Mouse (Mus musculus): Measurements from ENCODE around the gene Pabpc1l.
"Not testable (repeated sequence)": the region's sequence is repeated elsewhere in the genome, so short reads cannot be mapped to it uniquely, and the experiment has no call there.

Gene Pabpc1l

GRCm38 (mm10) chr2:164036520-164037019, 11.3 kb downstream of the Pabpc1l start:
- DNase-seq (ENCODE audit: low read depth, low spot score), result peak; percentile 47

DNA sequence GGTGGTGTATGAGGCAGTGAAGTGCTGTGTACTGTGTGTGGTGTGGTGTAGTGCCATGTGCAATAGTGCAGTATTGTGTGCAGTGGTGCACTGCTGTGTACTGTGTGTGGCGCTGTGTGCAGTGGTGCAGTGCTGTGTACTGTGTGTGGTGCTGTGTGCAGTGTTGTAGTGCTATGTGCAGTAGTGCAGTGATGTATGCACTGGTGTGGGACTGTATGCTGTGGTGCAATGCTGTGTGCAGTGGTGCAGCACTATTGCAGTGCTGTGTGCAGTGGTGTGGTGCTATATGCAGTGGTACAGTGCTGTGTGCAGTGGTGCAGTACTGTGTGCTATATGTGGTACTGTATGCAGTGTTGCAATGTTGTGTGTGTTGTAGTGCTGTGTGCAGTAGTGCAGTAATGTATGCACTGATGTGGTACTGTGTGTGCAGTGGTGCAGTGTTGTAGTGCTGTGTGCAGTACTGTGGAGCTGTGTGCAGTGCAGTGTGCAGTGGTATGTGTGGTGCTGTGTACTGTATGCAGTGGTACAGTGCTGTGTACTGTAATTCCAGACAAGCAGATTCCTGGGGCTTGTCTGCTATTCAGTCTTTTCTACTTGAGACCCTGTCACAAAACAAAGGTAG, 13.3 kb downstream of the Pabpc1l start:
- DNase-seq (ENCODE audit: low read depth, low spot score), result no peak

DNA sequence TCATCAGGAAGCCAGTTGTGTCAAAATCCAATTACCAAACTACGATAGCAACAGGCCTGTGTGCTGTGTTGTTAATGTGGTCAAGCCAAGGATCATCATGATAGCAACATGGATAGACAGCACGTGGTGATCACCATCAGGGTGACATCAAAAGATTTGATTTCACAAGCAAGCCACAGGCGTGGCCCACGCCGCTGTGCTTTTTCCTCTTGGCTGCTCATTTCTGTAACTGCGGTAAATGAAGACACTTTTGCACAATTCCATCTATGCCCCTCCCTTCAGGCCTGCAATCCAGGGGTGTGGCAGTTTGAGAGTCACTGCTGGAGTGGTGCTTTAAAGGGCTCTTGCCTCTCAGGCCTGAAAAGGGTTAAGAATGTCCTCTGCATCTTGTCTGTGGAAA, 15.7 kb downstream of the Pabpc1l start:
- no peak for DNase-seq (ENCODE audit: low read depth, low spot score)

GRCm38 (mm10) chr2:164041523-164041922, 16.3 kb downstream of the Pabpc1l start:
- DNase-seq (ENCODE audit: low read depth, low spot score), result no peak

DNA sequence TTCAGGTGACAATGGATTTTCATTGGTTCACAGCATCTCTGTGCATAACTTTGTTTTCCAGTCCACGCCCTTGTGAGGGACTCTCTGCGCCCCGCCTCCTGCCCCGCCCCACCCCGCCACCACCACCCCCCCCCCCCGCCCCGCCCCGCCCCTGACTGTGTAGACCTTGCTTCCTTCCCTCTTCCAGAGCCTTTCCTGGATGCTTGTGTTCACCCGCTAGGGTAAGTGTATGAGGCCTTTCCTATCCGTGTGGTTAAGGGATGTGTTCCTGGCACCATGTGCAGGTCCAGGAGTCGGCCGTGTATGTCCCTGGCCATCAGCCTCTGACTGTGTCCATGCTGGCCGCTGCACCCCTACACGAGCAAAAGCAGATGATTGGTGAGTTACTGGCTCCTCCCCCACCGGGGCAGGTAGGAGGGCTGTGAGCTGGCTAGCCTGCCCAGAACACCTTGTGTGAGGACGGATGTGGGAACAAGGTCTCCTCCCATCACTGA, 22.0 kb downstream of the Pabpc1l start:
- no peak for DNase-seq (ENCODE audit: low read depth, low spot score)

- no peak for DNase-seq (ENCODE audit: low read depth, low spot score)
Measured at GRCm38 (mm10) chr2:164053767-164054166, 28.5 kb downstream of the Pabpc1l start.

DNA sequence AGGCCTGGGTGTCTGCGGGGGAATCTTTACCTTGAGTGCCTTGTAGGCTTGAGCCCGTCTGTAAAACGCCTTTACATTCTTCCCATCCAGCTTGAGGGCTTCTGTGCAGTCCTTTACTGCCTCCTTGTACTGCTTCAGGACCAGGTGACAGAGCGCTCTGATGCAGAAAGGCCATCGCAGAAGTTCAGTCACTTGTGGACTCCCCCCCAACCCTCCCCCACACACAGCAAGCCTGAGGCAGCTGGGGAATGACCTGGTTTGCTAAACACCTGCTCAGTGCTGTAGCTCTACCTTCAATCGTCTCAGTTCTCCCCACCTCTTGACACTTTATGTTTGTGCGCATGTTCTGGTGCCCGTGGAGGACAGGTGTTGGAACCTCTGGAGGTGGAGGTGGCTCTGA, 29.4 kb downstream of the Pabpc1l start:
- DNase-seq (ENCODE audit: low read depth, low spot score), result no peak

DNA sequence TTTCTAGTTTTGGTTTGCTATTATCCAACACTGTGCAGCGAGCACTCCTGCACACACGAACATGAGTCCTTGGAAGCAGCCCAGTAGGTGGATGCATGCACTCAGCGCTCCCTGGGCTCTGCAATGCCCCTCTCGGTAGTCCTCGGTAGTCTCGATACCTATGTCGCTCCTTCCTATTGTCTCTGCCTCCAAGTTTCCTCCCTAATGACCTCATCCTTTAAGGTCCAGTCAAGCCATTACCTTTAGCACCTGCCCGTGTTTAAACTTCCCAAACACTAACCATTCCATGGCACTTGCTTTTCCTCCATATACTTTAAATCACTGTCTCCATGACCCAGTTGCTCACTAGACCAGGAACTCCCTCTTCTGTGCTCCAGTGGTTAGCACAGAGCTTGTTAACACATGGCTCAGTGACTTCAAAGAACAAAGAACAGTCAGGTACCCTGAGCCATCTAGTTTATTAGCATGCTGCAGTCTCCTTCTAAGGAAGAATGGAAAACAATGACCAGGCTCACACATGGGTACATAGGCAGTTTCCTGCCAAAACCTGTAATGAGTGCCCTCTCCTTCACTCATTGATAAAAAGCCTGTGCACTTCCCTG, 34.5 kb downstream of the Pabpc1l start:
- DNase-seq (ENCODE audit: low read depth, low spot score), result no peak

DNA sequence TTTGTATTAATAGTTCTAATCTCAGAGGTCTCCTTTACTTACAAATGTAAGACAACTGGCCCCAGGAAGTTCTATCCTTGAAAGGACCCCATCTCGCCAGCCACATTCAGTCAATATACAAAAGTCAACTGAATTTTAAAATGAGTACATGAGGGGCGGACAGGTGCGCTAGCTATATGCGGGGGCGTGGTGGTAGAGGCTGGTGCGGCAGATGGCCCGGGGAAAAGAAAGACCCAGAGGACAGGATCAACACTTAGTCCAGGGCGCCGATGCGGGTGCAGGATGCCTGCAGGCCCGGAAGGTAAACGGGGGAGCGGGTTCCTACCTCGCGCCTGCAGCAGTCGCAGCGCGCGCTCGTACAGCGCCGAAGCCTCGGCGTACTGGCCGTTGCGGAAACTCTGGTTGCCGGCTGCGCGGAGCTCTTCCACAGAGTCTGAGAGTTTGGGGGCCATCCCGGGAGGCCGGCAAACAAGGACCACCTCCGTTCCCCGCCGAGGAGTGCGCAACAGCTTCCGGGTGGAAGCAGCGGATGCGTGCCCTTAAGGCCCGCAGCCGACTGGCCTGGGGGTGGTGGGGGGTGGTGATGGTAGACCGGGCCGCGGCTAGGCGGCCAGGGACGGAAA, 45.0 kb downstream of the Pabpc1l start, which contains the start of gene Stk4:
TSS of gene Stk4 (plus strand) at position 181 of the 623 bp plus-strand sequence.
- DNase-seq (ENCODE audit: low read depth, low spot score), result peak; percentile 11

DNA sequence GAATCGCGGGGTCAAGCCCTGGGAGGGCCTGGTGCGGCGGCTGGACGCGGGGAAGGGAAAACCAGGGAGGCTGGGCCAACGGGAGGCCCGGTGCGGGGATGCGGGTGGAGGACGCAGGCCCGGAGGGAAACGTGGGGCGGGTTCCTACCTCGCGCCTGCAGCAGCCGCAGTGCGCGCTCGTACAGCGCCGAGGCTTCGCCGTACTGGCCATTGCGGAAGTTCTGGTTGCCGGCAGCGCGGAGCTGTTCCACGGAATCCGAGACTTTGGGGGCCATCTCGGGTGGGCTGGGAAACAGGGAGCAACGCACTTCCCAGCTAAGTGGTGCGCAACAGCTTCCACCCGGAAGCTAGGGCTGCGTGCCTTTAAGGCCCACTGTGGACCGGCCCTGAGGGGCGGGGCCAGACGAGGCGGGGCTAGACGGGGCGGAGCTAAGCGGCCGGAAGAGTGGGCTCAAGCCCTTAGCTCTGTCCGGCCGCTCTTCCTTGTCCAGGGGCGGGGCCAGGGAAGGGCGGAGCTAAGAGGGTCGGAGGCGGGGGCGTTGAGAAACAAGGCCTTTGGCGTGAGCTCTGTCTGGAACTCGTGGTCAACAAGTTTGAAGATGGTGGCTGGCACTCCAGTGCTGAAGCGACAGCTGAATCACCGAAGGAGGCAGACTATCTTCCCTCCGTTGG, 45.7 kb downstream of the Pabpc1l start, which contains the start of gene Tomm34:
TSS of gene Tomm34 (minus strand) at position 405 of the 672 bp plus-strand sequence.
- peak; percentile 85 for DNase-seq (ENCODE audit: low read depth, low spot score)

GRCm38 (mm10) chr2:164071437-164071820, 46.2 kb downstream of the Pabpc1l start:
- DNase-seq (ENCODE audit: low read depth, low spot score), result not testable (repeated sequence)

GRCm38 (mm10) chr2:164072109-164072508, 46.9 kb downstream of the Pabpc1l start:
- no peak for DNase-seq (ENCODE audit: low read depth, low spot score)

- DNase-seq (ENCODE audit: low read depth, low spot score), result no peak
Measured at GRCm38 (mm10) chr2:164073120-164073519, 47.9 kb downstream of the Pabpc1l start.

DNA sequence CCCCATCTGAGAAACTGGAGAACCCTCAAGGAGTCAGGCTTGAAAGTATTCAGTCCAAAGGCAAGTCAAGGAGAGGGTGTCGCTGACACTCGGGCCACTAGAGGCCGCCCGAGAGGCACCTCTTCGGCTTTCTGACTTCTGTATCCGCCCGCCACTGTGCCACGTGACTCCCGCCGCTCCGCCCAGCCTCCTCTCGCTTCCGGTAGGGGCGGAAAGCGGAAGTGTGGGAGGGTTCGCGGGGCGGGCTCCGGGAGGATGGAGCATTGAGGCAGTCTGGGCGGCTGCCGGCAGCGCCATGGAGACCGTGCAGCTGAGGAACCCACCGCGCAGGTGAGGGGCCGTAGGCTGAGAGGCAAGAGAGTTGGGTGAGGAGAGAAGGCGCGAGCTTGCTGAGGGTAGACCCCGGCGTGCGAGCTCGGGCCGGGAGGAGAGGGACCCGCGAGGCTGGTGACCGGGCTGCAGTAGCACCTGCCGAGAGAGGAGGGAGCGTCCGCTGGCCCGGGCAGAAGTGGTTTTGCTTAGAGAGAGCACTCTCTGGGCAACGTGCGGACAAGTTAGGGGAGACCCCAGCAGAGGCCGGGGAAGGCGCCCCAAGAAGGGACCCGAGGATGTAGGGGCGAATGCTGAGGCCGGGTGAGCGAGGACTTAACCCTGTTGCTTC, 48.8 kb downstream of the Pabpc1l start:
- DNase-seq (ENCODE audit: low read depth, low spot score), result peak; percentile 84

DNA sequence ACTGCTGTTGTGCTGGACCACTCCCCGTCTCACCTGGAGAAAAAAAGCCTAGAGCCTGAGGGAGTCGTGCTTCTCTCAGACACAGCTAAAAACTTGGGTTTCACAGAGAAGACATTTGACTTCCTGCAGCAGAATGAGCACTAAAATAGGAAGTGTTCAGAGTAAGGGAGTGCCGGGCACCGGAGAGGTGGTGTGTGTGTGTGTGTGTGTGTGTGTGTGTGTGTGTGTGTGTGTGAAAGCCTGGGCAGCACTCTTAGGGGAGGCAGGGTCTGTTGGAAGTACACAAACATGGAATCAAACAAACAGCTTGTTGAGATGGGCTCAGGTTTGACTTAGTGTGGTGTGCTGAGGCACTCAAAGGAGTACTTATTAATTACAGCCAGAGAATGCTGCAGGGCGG, 49.8 kb downstream of the Pabpc1l start:
- DNase-seq (ENCODE audit: low read depth, low spot score), result no peak

DNA sequence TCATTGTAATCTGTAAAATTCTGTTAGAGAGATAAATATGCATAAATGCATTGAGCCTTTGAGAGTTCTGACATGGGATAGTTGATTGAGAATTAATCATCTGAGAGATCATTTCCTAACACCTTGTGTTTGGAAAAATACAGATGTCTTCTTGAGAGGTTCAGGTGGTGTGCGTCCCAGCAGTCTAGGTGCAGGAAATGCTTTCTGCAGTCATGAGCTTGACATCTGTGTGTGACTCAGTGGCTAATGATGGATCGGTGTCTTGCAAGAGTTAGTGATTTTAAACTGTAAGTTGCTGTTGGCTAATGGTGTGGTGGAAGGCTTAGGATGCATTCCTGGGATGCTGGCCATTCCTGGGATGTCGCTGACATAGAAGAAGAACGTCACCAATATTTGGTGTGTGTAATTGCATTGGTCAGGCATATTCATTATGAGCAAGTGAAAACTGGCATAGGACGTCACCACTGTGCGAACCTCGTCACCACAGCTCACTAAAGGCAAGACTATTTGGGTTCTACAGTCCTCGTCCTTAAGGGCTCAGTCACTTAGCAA, 51.7 kb downstream of the Pabpc1l start:
- DNase-seq (ENCODE audit: low read depth, low spot score), result no peak

- DNase-seq (ENCODE audit: low read depth, low spot score), result no peak
Measured at GRCm38 (mm10) chr2:164077875-164078274, 52.6 kb downstream of the Pabpc1l start.

GRCm38 (mm10) chr2:164079488-164079887, 54.2 kb downstream of the Pabpc1l start:
- no peak for DNase-seq (ENCODE audit: low read depth, low spot score)

DNA sequence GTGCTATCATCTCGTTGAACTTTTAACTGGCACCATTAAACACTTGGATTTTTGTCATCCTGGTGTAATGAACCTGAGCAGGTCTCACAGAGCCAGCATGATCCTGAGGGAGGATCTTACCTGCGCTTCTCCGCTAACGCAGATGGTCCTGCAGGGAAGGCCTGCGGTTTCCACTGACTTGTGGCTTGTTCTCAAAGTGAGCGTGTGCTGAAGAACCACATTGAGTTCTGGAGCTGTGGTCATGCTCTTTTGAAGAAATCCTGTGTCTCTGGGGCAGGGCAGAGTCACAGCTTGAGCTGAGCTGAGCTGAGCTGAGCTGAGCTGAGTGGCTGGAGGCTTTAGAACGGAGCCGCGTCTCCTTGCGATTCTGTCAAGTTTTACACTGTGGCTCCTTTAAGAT, 56.3 kb downstream of the Pabpc1l start:
- no peak for DNase-seq (ENCODE audit: low read depth, low spot score)

DNA sequence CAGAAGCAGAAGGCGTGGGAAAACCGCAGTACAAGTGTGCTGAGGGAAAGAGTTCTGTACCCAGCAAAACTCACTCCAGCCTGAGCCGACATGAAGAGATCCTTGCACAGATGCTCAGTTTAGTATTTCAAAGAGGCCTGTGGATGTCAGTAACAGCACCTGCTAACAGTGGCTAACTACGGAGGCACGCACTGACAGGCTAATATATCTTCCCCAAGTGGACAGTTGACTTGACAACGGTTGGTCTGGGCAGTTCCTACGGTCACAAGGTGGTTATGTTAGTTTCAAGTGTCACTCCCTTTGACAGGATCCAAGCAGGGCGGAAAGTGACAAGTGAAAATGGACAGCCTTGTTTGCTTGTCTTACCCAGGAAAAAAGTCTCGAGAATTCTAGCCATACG, 56.9 kb downstream of the Pabpc1l start:
- no peak for DNase-seq (ENCODE audit: low read depth, low spot score)
